Mouse (Mus musculus) heart, embryonic 14.5 days (tissue): ENCODE results near the gene 2410015M20Rik. TPM values are rescaled to one million over a fixed set of nuclear protein-coding genes. Genes with fewer than 3 reads are reported as not detected.

ENCODE experiments used
- ATAC-seq: fragments of 200-750 bp; cut with Nextera tagmentation; 2 replicates; pipeline ENCODE4 v1.8.0; 2017; ENCODE audit warnings: low read depth, moderate TSS enrichment; ENCODE audit not compliant: insufficient number of reproducible peaks, insufficient read depth, low FRiP score
- H3K27ac ChIP-seq, 2 experiments: fragments of 200-500 bp in 1 of 2; fragments of 300-500 bp in 1 of 2; sonication (generic) in 1 of 2; replicated peaks in 1 of 2; 2 replicates each; pipeline ENCODE4 v1.5.1; 2012 to 2014; ENCODE audit warnings: low read depth in 2 of 2, low read length in 2 of 2, control low read depth in 1 of 2, mild to moderate bottlenecking in 1 of 2, mixed read lengths in 1 of 2; ENCODE audit not compliant: control insufficient read depth in 1 of 2, insufficient read depth in 1 of 2
- H3K27me3 ChIP-seq: fragments of 300-500 bp; sonication (generic); 2 replicates; pipeline ENCODE4 v1.6.1; 2014; ENCODE audit warnings: mild to moderate bottlenecking, low read length, control low read depth; ENCODE audit not compliant: control insufficient read depth, insufficient read depth
- H3K36me3 ChIP-seq: fragments of 300-500 bp; sonication (generic); 2 replicates; pipeline ENCODE4 v1.6.1; 2014; ENCODE audit warnings: mild to moderate bottlenecking, control low read depth, low read length, mixed read lengths; ENCODE audit not compliant: control insufficient read depth, insufficient read depth
- H3K4me1 ChIP-seq, 2 experiments: fragments of 200-500 bp in 1 of 2; fragments of 300-500 bp in 1 of 2; sonication (generic) in 1 of 2; 2 replicates each; pipeline ENCODE4 v1.6.1; 2012 to 2014; ENCODE audit warnings: low read length in 2 of 2, control low read depth in 1 of 2, mixed read lengths in 1 of 2; ENCODE audit not compliant: control insufficient read depth in 2 of 2, insufficient read depth in 2 of 2
- H3K4me2 ChIP-seq: fragments of 300-500 bp; sonication (generic); 2 replicates; pipeline ENCODE4 v1.6.1; 2014; ENCODE audit warnings: mild to moderate bottlenecking, low read length
- H3K4me3 ChIP-seq, 2 experiments: fragments of 200-500 bp in 1 of 2; fragments of 300-500 bp in 1 of 2; sonication (generic) in 1 of 2; 2 replicates each; pipeline ENCODE4 v1.5.1; 2012 to 2014; ENCODE audit warnings: low read length in 2 of 2, mild to moderate bottlenecking in 2 of 2, control low read depth in 1 of 2, low read depth in 1 of 2, moderate library complexity in 1 of 2; ENCODE audit not compliant: control insufficient read depth in 1 of 2, insufficient read depth in 1 of 2
- H3K9ac ChIP-seq: fragments of 300-500 bp; sonication (generic); 2 replicates; pipeline ENCODE4 v1.6.1; 2014; ENCODE audit warnings: mild to moderate bottlenecking, low read length
- H3K9me3 ChIP-seq: fragments of 300-500 bp; sonication (generic); 2 replicates; pipeline ENCODE4 v1.6.1; 2016; ENCODE audit warnings: low read length, control low read depth; ENCODE audit not compliant: control insufficient read depth
- WGBS: fragments of 180-500 bp; shearing (Covaris S2); extraction: QIAGEN DNeasy Blood & Tissue Kit; methylation state at CpG from one replicate; pipeline ENCODE4 v1.1.7; 2014; 5-methylcytosine and 5-hydroxymethylcytosine counted together
- polyA plus RNA-seq: library from polyadenylated mRNA; unstranded; fragments of >200 nt; fragmentation: Nextera tagmentation; extraction: Ambion mirVana; gene quantifications from 2 replicates; pipeline ENCODE4 v1.2.1, GENCODE M21; 2014

The 2410015M20Rik gene
- polyA plus RNA-seq, 1 experiment from 2014 or later: 398 TPM

GRCm38 (mm10) chr17:56567370-56567769, 42.2 kb downstream of the 2410015M20Rik start:
- no peak overlapping the region for H3K4me3 ChIP-seq
- no peaks in the 10 kb centered on the region for H3K9me3 ChIP-seq
- H3K9ac ChIP-seq: no peak overlapping the region
- peaks cover 100% of the 10 kb centered on the region for H3K36me3 ChIP-seq
- WGBS: 90% methylated on average over 4 of the region's 4 CpGs
- ATAC-seq: no peak
- no peaks in the 10 kb centered on the region for H3K4me1 ChIP-seq
- no peak overlapping the region for H3K27ac ChIP-seq
- H3K4me2 ChIP-seq: no peak overlapping the region
- no peaks in the 10 kb centered on the region for H3K27me3 ChIP-seq

GRCm38 (mm10) chr17:56566918-56567317, 42.7 kb downstream of the 2410015M20Rik start:
- WGBS: 88% methylated on average over 5 of the region's 5 CpGs
- no peak overlapping the region for H3K4me2 ChIP-seq
- peaks cover 100% of the 10 kb centered on the region for H3K36me3 ChIP-seq
- no peak overlapping the region for H3K27ac ChIP-seq
- H3K4me1 ChIP-seq: no peaks in the 10 kb centered on the region
- H3K4me3 ChIP-seq: no peak overlapping the region
- H3K9me3 ChIP-seq: no peaks in the 10 kb centered on the region
- ATAC-seq: no peak
- no peaks in the 10 kb centered on the region for H3K27me3 ChIP-seq
- H3K9ac ChIP-seq: no peak overlapping the region

GRCm38 (mm10) chr17:56566293-56566692, 43.3 kb downstream of the 2410015M20Rik start:
- 91% methylated on average over 29 of the region's 29 CpGs for WGBS
- ATAC-seq: no peak
- no peak overlapping the region for H3K4me3 ChIP-seq
- no peak overlapping the region for H3K27ac ChIP-seq
- no peak overlapping the region for H3K9ac ChIP-seq
- peaks cover 100% of the 10 kb centered on the region for H3K36me3 ChIP-seq
- H3K9me3 ChIP-seq: no peaks in the 10 kb centered on the region
- H3K27me3 ChIP-seq: no peaks in the 10 kb centered on the region
- no peak overlapping the region for H3K4me2 ChIP-seq
- H3K4me1 ChIP-seq: no peaks in the 10 kb centered on the region

GRCm38 (mm10) chr17:56561866-56562265, 47.7 kb downstream of the 2410015M20Rik start:
- Histone ChIP-seq H3K4me1 (no peaks in the 10 kb centered on the region), H3K4me2 (no peak overlapping the region), H3K9me3 (no peaks in the 10 kb centered on the region), H3K9ac (no peak overlapping the region), H3K36me3 (peaks cover 65% of the 10 kb centered on the region), H3K27me3 (no peaks in the 10 kb centered on the region), H3K4me3 (no peak overlapping the region), H3K27ac (no peak overlapping the region)
- 89% methylated on average over 2 of the region's 2 CpGs for WGBS
- no peak for ATAC-seq

- Histone ChIP-seq H3K4me3 (no peak overlapping the region), H3K9me3 (no peaks in the 10 kb centered on the region), H3K27me3 (no peaks in the 10 kb centered on the region), H3K36me3 (peaks cover 47% of the 10 kb centered on the region), H3K4me1 (no peaks in the 10 kb centered on the region), H3K4me2 (no peak overlapping the region), H3K9ac (no peak overlapping the region), H3K27ac (no peak overlapping the region)
- 50% methylated on average over 1 of the region's 1 CpGs for WGBS
- no peak for ATAC-seq
Observed at GRCm38 (mm10) chr17:56560131-56560530, 49.4 kb downstream of the 2410015M20Rik start.

GRCm38 (mm10) chr17:56559386-56559785, 50.2 kb downstream of the 2410015M20Rik start:
- Histone ChIP-seq H3K9ac (no peak overlapping the region), H3K27ac (no peak overlapping the region), H3K9me3 (no peaks in the 10 kb centered on the region), H3K4me3 (no peak overlapping the region), H3K36me3 (peaks cover 40% of the 10 kb centered on the region), H3K4me2 (no peak overlapping the region), H3K4me1 (no peaks in the 10 kb centered on the region), H3K27me3 (no peaks in the 10 kb centered on the region)
- ATAC-seq: no peak
- WGBS: 64% methylated on average over 3 of the region's 3 CpGs

GRCm38 (mm10) chr17:56558448-56558847, 51.1 kb downstream of the 2410015M20Rik start:
- H3K9me3 ChIP-seq: no peaks in the 10 kb centered on the region
- H3K4me2 ChIP-seq: no peak overlapping the region
- peak; percentile 64 for ATAC-seq
- no peak overlapping the region for H3K27ac ChIP-seq
- no peak overlapping the region for H3K4me3 ChIP-seq
- H3K36me3 ChIP-seq: peaks cover 30% of the 10 kb centered on the region
- no peak overlapping the region for H3K9ac ChIP-seq
- H3K27me3 ChIP-seq: no peaks in the 10 kb centered on the region
- H3K4me1 ChIP-seq: no peaks in the 10 kb centered on the region
- WGBS: 17% methylated on average over 3 of the region's 3 CpGs
